Mouse (Mus musculus) kidney, adult 9 months (tissue): ENCODE data around the gene Ric8b.
A peak's percentile ranks its signal among the peaks of the same experiment; 100 is the strongest.

Source experiments
- DNase-seq: peaks from one replicate; pipeline ENCODE4 v3.0.0; 2022

Ric8b gene

GRCm38 (mm10) chr10:85007861-85008840, 90.7 kb downstream of the Ric8b start:
- peak; percentile 22 for DNase-seq

GRCm38 (mm10) chr10:85011066-85011465, 93.7 kb downstream of the Ric8b start:
- no peak for DNase-seq

GRCm38 (mm10) chr10:85013464-85013863, 96.0 kb downstream of the Ric8b start:
- DNase-seq = peak; percentile 45

GRCm38 (mm10) chr10:85013924-85014428, 96.6 kb downstream of the Ric8b start:
- no peak for DNase-seq

GRCm38 (mm10) chr10:85014456-85014976, 97.1 kb downstream of the Ric8b start:
- DNase-seq = no peak

GRCm38 (mm10) chr10:85022647-85023312, 105.4 kb downstream of the Ric8b start:
- DNase-seq = no peak

GRCm38 (mm10) chr10:85023313-85023666, 105.9 kb downstream of the Ric8b start:
- DNase-seq = no peak

GRCm38 (mm10) chr10:85025799-85026424, 108.5 kb downstream of the Ric8b start:
- no peak for DNase-seq

GRCm38 (mm10) chr10:85027619-85028175, 110.3 kb downstream of the Ric8b start:
- DNase-seq = no peak

GRCm38 (mm10) chr10:85035131-85035725, 117.8 kb downstream of the Ric8b start:
- no peak for DNase-seq

- DNase-seq = no peak
Measured at GRCm38 (mm10) chr10:85038147-85038546, 120.7 kb downstream of the Ric8b start.

GRCm38 (mm10) chr10:85038852-85039251, 121.4 kb downstream of the Ric8b start:
- DNase-seq = no peak

- DNase-seq = no peak
Measured at GRCm38 (mm10) chr10:85044191-85044711, 126.8 kb downstream of the Ric8b start.

- DNase-seq = peak; percentile 38
Measured at GRCm38 (mm10) chr10:85044732-85045720, 127.6 kb downstream of the Ric8b start.

GRCm38 (mm10) chr10:85046585-85046984, 129.2 kb downstream of the Ric8b start:
- peak; percentile 13 for DNase-seq

- DNase-seq = no peak
Measured at GRCm38 (mm10) chr10:85048008-85048407, 130.6 kb downstream of the Ric8b start.

- DNase-seq = no peak
Measured at GRCm38 (mm10) chr10:85050668-85051208, 133.3 kb downstream of the Ric8b start.

GRCm38 (mm10) chr10:85052451-85052850, 135.0 kb downstream of the Ric8b start:
- DNase-seq = no peak

GRCm38 (mm10) chr10:85054876-85055275, 137.5 kb downstream of the Ric8b start:
- DNase-seq = no peak
